Mouse (Mus musculus): ENCODE measurements at regions not wholly inside any gene's neighbourhood (a gene's known extent, or its start where the extent isn't known, plus 50 kb on each side); places are given as distances from the start of the nearest gene placed in this dataset.

GRCm38 (mm10) chr3:64898610-64899009, 54.0 kb upstream of the Vmn2r7 start:
- Histone ChIP-seq H3K4me3 (ENCODE audit: low read depth, low read length) (no peak overlapping the region), H3K36me3 (ENCODE audit: insufficient read depth, low read length) (no peaks in the 10 kb centered on the region), H3K27me3 (replicated peaks; ENCODE audit: insufficient read depth, low read length) (no peaks in the 10 kb centered on the region), H3K4me1 (ENCODE audit: insufficient read depth, low read depth, low read length) (no peaks in the 10 kb centered on the region), H3K4me2 (replicated peaks; ENCODE audit: low read depth, low read length) (no peak overlapping the region), H3K9me3 (ENCODE audit: low read length) (no peaks in the 10 kb centered on the region), H3K27ac (ENCODE audit: low read length) (no peak overlapping the region), H3K9ac (replicated peaks; ENCODE audit: low read depth) (no peak overlapping the region)
- no peak for ATAC-seq
- 36% methylated on average over 2 of the region's 2 CpGs for WGBS
- TF ChIP-seq EP300 (IDR thresholded peaks at IDR 0.05), result no peak
- peak; percentile 34; the same call in 1 of the 2 replicates for TF ChIP-seq CTCF (IDR thresholded peaks at IDR 0.05)
- no peak for DNase-seq (ENCODE audit: low spot score)

DNA sequence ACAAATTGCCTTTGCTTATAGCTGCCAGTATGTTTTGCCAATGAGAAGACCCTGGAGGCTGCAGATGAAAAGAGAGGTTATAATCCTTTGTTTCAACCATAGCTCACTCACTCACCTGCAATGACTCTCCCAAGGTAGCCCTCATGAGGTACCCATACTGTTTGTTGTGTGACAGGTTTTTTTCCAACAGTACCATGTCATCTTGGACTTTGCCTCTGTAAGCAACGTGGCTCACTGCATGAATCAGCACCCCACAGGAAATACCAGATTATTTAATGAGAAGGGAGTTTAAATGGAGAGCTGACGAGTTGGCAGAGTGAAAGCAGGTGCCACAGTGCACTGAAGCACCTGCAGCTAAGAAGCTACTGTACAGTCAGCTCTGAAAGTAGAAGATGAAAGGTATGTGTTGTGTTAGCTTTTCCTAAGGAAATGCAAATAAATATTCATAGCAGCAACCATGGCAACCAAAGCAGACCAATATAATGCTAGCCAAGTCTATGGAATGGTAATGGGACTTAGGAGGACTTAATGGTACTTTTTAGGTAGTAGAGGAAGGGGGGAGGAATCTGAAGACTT, 56.8 kb upstream of the Vmn2r7 start:
- ATAC-seq, result no peak; the same call in 1 of the 2 replicates
- H3K9me3 ChIP-seq (ENCODE audit: low read length), result no peaks in the 10 kb centered on the region
- no peaks in the 10 kb centered on the region for H3K4me1 ChIP-seq (ENCODE audit: insufficient read depth, low read depth, low read length)
- H3K9ac ChIP-seq (replicated peaks; ENCODE audit: low read depth), result no peak overlapping the region
- DNase-seq (ENCODE audit: low spot score), result peak; percentile 11
- H3K4me2 ChIP-seq (replicated peaks; ENCODE audit: low read depth, low read length), result no peak overlapping the region
- H3K27ac ChIP-seq (ENCODE audit: low read length), result no peak overlapping the region
- TF ChIP-seq CTCF (IDR thresholded peaks at IDR 0.05), result no peak
- no peak for TF ChIP-seq EP300 (IDR thresholded peaks at IDR 0.05)
- H3K4me3 ChIP-seq (ENCODE audit: low read depth, low read length), result no peak overlapping the region
- no peaks in the 10 kb centered on the region for H3K27me3 ChIP-seq (replicated peaks; ENCODE audit: insufficient read depth, low read length)
- WGBS, result 16% methylated on average over 2 of the region's 2 CpGs
- H3K36me3 ChIP-seq (ENCODE audit: insufficient read depth, low read length), result no peaks in the 10 kb centered on the region

- no peak overlapping the region for H3K27ac ChIP-seq (ENCODE audit: low read length)
- H3K9me3 ChIP-seq (ENCODE audit: low read length), result no peaks in the 10 kb centered on the region
- H3K4me1 ChIP-seq (ENCODE audit: insufficient read depth, low read depth, low read length), result no peaks in the 10 kb centered on the region
- H3K36me3 ChIP-seq (ENCODE audit: insufficient read depth, low read length), result no peaks in the 10 kb centered on the region
- H3K27me3 ChIP-seq (replicated peaks; ENCODE audit: insufficient read depth, low read length), result no peaks in the 10 kb centered on the region
- no peak for TF ChIP-seq EP300 (IDR thresholded peaks at IDR 0.05)
- H3K4me2 ChIP-seq (replicated peaks; ENCODE audit: low read depth, low read length), result no peak overlapping the region
- 17% methylated on average over 16 of the region's 16 CpGs for WGBS
- H3K9ac ChIP-seq (replicated peaks; ENCODE audit: low read depth), result no peak overlapping the region
- DNase-seq (ENCODE audit: low spot score) (no peak), ATAC-seq (no peak)
- no peak overlapping the region for H3K4me3 ChIP-seq (ENCODE audit: low read depth, low read length)
Observed at GRCm38 (mm10) chr3:64949307-64949706, 104.7 kb upstream of the Vmn2r7 start.

- DNase-seq (ENCODE audit: low spot score) (no peak), ATAC-seq (no peak)
- Histone ChIP-seq H3K4me3 (ENCODE audit: low read depth, low read length) (no peak overlapping the region), H3K36me3 (ENCODE audit: insufficient read depth, low read length) (no peaks in the 10 kb centered on the region), H3K27ac (ENCODE audit: low read length) (no peak overlapping the region), H3K4me1 (ENCODE audit: insufficient read depth, low read depth, low read length) (no peaks in the 10 kb centered on the region), H3K9me3 (ENCODE audit: low read length) (no peaks in the 10 kb centered on the region), H3K9ac (replicated peaks; ENCODE audit: low read depth) (no peak overlapping the region), H3K4me2 (replicated peaks; ENCODE audit: low read depth, low read length) (no peak overlapping the region), H3K27me3 (replicated peaks; ENCODE audit: insufficient read depth, low read length) (no peaks in the 10 kb centered on the region)
- WGBS, result 74% methylated on average over 5 of the region's 5 CpGs
- TF ChIP-seq CTCF (IDR thresholded peaks at IDR 0.05), result no peak
- no peak for TF ChIP-seq EP300 (IDR thresholded peaks at IDR 0.05)
Observed at GRCm38 (mm10) chr3:64964667-64965415, 120.3 kb upstream of the Vmn2r7 start.

DNA sequence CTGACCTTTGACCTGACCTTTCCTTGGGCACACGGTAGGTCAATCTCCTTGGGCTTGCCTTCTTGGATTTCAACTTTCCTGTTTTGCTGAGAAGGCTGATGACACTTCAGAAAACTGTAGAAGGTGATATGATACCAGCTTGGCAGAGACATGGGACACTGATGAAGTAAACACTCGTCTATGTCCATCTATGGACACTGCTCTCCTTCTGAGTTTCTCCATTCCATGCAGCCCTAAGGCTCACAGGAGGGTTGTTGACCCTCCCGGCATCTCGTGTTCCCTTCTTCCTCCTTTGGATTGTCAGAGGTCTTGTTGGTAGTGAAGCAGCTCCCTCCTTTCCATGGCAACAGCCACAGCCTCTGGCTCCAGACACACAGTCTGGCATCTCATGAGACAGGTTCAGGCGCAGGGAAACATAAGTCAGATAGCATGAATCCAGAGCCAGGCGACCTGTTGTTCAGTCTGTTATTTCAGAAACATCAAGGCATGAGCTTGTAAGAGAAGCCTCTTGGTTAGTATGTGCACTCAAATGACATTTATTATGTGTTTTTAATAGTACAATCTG, 120.9 kb upstream of the Vmn2r7 start:
- no peak overlapping the region for H3K9ac ChIP-seq (replicated peaks; ENCODE audit: low read depth)
- H3K9me3 ChIP-seq (ENCODE audit: low read length), result no peaks in the 10 kb centered on the region
- WGBS, result 56% methylated on average over 6 of the region's 6 CpGs
- H3K4me3 ChIP-seq (ENCODE audit: low read depth, low read length), result no peak overlapping the region
- no peak overlapping the region for H3K27ac ChIP-seq (ENCODE audit: low read length)
- no peaks in the 10 kb centered on the region for H3K4me1 ChIP-seq (ENCODE audit: insufficient read depth, low read depth, low read length)
- ATAC-seq (no peak), DNase-seq (ENCODE audit: low spot score) (no peak)
- TF ChIP-seq CTCF (IDR thresholded peaks at IDR 0.05), result no peak
- TF ChIP-seq EP300 (IDR thresholded peaks at IDR 0.05), result no peak
- H3K27me3 ChIP-seq (replicated peaks; ENCODE audit: insufficient read depth, low read length), result no peaks in the 10 kb centered on the region
- no peaks in the 10 kb centered on the region for H3K36me3 ChIP-seq (ENCODE audit: insufficient read depth, low read length)
- H3K4me2 ChIP-seq (replicated peaks; ENCODE audit: low read depth, low read length), result no peak overlapping the region

DNA sequence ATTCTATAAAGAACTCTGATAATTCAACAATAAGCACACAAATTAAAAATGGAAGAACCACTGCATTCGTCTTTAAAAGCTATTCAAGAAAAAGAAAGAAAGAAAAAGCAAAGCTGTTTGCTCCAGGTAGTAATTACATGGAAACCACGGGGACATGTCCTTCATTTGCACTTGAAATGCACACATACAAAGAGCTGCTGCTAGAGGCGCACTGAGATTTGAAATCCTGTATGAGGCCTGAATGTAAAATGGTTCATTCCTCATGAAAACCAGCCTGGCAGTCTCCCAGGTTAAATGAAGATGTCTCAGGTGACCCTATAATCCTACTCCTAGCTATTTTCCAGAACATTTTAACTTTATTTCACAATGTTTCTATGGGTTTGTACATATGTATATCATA, 123.7 kb upstream of the Vmn2r7 start:
- WGBS, result 63% methylated on average over 3 of the region's 3 CpGs
- no peak for DNase-seq (ENCODE audit: low spot score)
- no peak for ATAC-seq

More for the DNA sequence above, 123.7 kb upstream of the Vmn2r7 start:
- H3K27me3 ChIP-seq (replicated peaks; ENCODE audit: insufficient read depth, low read length), result no peaks in the 10 kb centered on the region
- H3K9ac ChIP-seq (replicated peaks; ENCODE audit: low read depth), result no peak overlapping the region
- H3K4me1 ChIP-seq (ENCODE audit: insufficient read depth, low read depth, low read length), result no peaks in the 10 kb centered on the region
- no peak overlapping the region for H3K27ac ChIP-seq (ENCODE audit: low read length)
- H3K9me3 ChIP-seq (ENCODE audit: low read length), result no peaks in the 10 kb centered on the region
- H3K36me3 ChIP-seq (ENCODE audit: insufficient read depth, low read length), result no peaks in the 10 kb centered on the region
- no peak overlapping the region for H3K4me3 ChIP-seq (ENCODE audit: low read depth, low read length)
- H3K4me2 ChIP-seq (replicated peaks; ENCODE audit: low read depth, low read length), result no peak overlapping the region
- TF ChIP-seq EP300 (IDR thresholded peaks at IDR 0.05) (no peak), CTCF (IDR thresholded peaks at IDR 0.05) (no peak)

Measured in lung, postnatal 0 days (tissue).